Comparison of ENCODE assay signal across 8 mouse cellular contexts in the genomic region with DNA sequence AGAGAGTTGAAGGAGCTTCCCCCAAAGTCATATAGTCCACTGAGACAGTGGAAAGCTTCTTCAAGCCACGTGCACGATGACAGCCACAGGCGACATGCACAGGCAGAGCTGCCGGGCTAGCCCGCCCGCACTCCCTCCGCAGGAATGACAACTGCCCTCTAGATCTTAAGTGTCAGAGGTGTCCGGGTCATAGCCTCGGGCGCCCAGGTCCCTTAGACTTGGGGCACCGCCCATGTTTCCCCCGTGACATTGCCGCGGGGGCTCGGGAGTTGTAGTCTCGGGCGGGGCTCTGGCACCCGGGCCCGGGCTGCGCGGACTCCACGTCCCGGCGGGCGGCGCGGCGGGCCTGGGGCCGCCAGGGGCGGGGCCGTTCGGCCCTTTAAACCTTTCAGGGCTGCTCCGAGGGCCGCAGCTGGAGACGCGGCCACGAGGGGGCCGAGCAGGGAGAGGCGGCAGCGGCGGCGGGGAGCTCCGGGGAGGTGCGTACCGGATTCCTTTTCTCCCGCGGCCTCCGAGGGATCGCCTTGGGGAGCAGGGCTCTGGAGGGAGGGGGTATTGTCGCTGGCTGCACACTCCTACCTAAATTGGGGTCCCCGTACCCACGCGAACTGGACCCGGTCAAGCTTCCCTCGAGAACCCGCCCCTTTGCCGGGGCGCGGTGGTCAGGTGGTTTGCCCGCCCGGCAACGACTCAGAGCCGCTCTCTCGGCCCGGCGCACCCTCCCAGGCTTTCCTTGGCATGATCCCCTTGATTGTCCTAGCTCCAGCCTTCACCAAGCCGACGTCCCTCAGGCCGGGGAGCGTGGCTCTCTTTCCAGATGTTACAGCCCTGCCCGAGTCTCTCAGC. TPM values are rescaled to one million over a fixed set of nuclear protein-coding genes. Genes with fewer than 3 reads are reported as not detected.
DNase-seq lines count a peak whose midpoint lies in the region; ATAC-seq and TF ChIP-seq lines count a peak whose summit lies in the region.

Gene Tmem150a, plus strand, starts transcription at position 382 of the 846 bp plus-strand sequence.

- H3K79me2 ChIP-seq in myocyte (ENCODE audit: control insufficient read depth, insufficient read depth) = peaks cover 7% of the 10 kb centered on the region

- ATAC-seq in embryonic facial prominence, embryonic 14.5 days (ENCODE audit: low read depth) = peak; percentile 92
- ATAC-seq in kidney, embryonic 14.5 days (ENCODE audit: low FRiP score, low TSS enrichment) = peak; percentile 88
- peak; percentile 56 for ATAC-seq in liver, embryonic 11.5 days (replicated peaks; ENCODE audit: low FRiP score)

- H3K4me3 ChIP-seq in embryonic facial prominence, embryonic 14.5 days (ENCODE audit: low read depth, low read length) = peak within 1 kb of the TSS; percentile 65
- H3K4me3 ChIP-seq in heart, embryonic 10.5 days = peak within 1 kb of the TSS; percentile 74
- H3K4me3 ChIP-seq in kidney, embryonic 14.5 days (ENCODE audit: low read length) = peak within 1 kb of the TSS; percentile 59
- H3K4me3 ChIP-seq in liver, embryonic 11.5 days (ENCODE audit: low read depth, low read length) = peak within 1 kb of the TSS; percentile 60
- H3K4me3 ChIP-seq in myocyte = peak within 1 kb of the TSS; percentile 51

- 0% methylated on average over 44 of the region's 71 CpGs for WGBS in embryonic facial prominence, embryonic 14.5 days
- under 1% methylated on average over 70 of the region's 71 CpGs for WGBS in heart, embryonic 10.5 days
- WGBS in kidney, embryonic 14.5 days = under 1% methylated on average over 71 of the region's 71 CpGs
- WGBS in liver, embryonic 11.5 days = under 1% methylated on average over 69 of the region's 71 CpGs

- peak within 1 kb of the TSS; percentile 21 for H3ac ChIP-seq in myocyte (ENCODE audit: control insufficient read depth, insufficient read length)

- H3K9me3 ChIP-seq in embryonic facial prominence, embryonic 14.5 days (ENCODE audit: control insufficient read depth, low read length) = no peaks in the 10 kb centered on the region
- H3K9me3 ChIP-seq in heart, embryonic 10.5 days = no peaks in the 10 kb centered on the region
- H3K9me3 ChIP-seq in kidney, embryonic 14.5 days (ENCODE audit: control insufficient read depth, low read length) = no peaks in the 10 kb centered on the region
- H3K9me3 ChIP-seq in liver, embryonic 11.5 days (ENCODE audit: control insufficient read depth, low read length) = no peaks in the 10 kb centered on the region

- no peaks in the 10 kb centered on the region for H3K27me3 ChIP-seq in embryonic facial prominence, embryonic 14.5 days (replicated peaks; ENCODE audit: control insufficient read depth, insufficient read depth, low read length)
- no peaks in the 10 kb centered on the region for H3K27me3 ChIP-seq in heart, embryonic 10.5 days (ENCODE audit: insufficient read depth, poor library complexity, severe bottlenecking)
- no peaks in the 10 kb centered on the region for H3K27me3 ChIP-seq in kidney, embryonic 14.5 days (ENCODE audit: control insufficient read depth, insufficient read depth, low read length)
- H3K27me3 ChIP-seq in liver, embryonic 11.5 days (replicated peaks; ENCODE audit: control insufficient read depth, insufficient read depth, low read length) = 0 out of 2 replicates have a peak, but pooled peaks cover 14% of the 10 kb centered on the region
- H3K27me3 ChIP-seq in myocyte (ENCODE audit: control insufficient read depth, insufficient read depth, insufficient read length) = no peaks in the 10 kb centered on the region
- no peaks in the 10 kb centered on the region for H3K27me3 ChIP-seq in splenic B cell, adult 2 months (ENCODE audit: control insufficient read depth, insufficient read depth, low read length, poor library complexity, severe bottlenecking)

- no peak within 1 kb of the TSS; the same call in 1 of the 2 replicates for H3K27ac ChIP-seq in embryonic facial prominence, embryonic 14.5 days (replicated peaks; ENCODE audit: low read depth, low read length)
- H3K27ac ChIP-seq in heart, embryonic 10.5 days = peak within 1 kb of the TSS; percentile 86
- H3K27ac ChIP-seq in kidney, embryonic 14.5 days (ENCODE audit: low read depth, low read length) = no peak within 1 kb of the TSS
- H3K27ac ChIP-seq in liver, embryonic 11.5 days (ENCODE audit: low read depth, low read length) = 0 out of 2 replicates have a peak within 1 kb of the TSS, but pooled peaks have one; percentile 35

- peak; percentile 85 for DNase-seq in 3134 (ENCODE audit: extremely low read depth, insufficient read length, low spot score)
- DNase-seq in adrenal gland, postnatal 14 days = peak; percentile 93
- DNase-seq in embryonic facial prominence, embryonic 14.5 days (ENCODE audit: low spot score) = peak; percentile 89
- peak; percentile 94 for DNase-seq in heart, embryonic 10.5 days (ENCODE audit: low spot score)
- DNase-seq in liver, embryonic 11.5 days (ENCODE audit: low spot score) = peak; percentile 73
- peak; percentile 69 for DNase-seq in splenic B cell, adult 2 months (ENCODE audit: low read depth, low spot score)

- H3K4me2 ChIP-seq in embryonic facial prominence, embryonic 14.5 days (ENCODE audit: low read depth, low read length) = peak within 1 kb of the TSS; percentile 95
- H3K4me2 ChIP-seq in kidney, embryonic 14.5 days (replicated peaks; ENCODE audit: low read depth, low read length) = peak within 1 kb of the TSS; percentile 88
- H3K4me2 ChIP-seq in liver, embryonic 11.5 days = peak within 1 kb of the TSS; percentile 89
- peak within 1 kb of the TSS; percentile 82 for H3K4me2 ChIP-seq in myocyte (ENCODE audit: low read depth)

- peak within 1 kb of the TSS; percentile 76 for H3K9ac ChIP-seq in embryonic facial prominence, embryonic 14.5 days (ENCODE audit: low read depth, low read length)
- H3K9ac ChIP-seq in kidney, embryonic 14.5 days (ENCODE audit: low read depth, low read length) = peak within 1 kb of the TSS; percentile 50
- H3K9ac ChIP-seq in liver, embryonic 11.5 days (ENCODE audit: low read depth, low read length) = peak within 1 kb of the TSS; percentile 59

- H3K4me1 ChIP-seq in embryonic facial prominence, embryonic 14.5 days (ENCODE audit: control insufficient read depth, insufficient read depth, low read length) = peaks cover 17% of the 10 kb centered on the region; the same call in 1 of the 2 replicates
- H3K4me1 ChIP-seq in heart, embryonic 10.5 days = peaks cover 48% of the 10 kb centered on the region
- H3K4me1 ChIP-seq in kidney, embryonic 14.5 days (ENCODE audit: control insufficient read depth, insufficient read depth, low read length) = peaks cover 1% of the 10 kb centered on the region; the same call in 1 of the 2 replicates
- peaks cover 49% of the 10 kb centered on the region for H3K4me1 ChIP-seq in liver, embryonic 11.5 days (replicated peaks; ENCODE audit: control insufficient read depth, insufficient read depth, low read length)

- H3K36me3 ChIP-seq in embryonic facial prominence, embryonic 14.5 days (ENCODE audit: control insufficient read depth, insufficient read depth, low read length) = peaks cover 39% of the 10 kb centered on the region
- H3K36me3 ChIP-seq in heart, embryonic 10.5 days = peaks cover 40% of the 10 kb centered on the region
- peaks cover 31% of the 10 kb centered on the region for H3K36me3 ChIP-seq in kidney, embryonic 14.5 days (ENCODE audit: control insufficient read depth, insufficient read depth, low read length)
- H3K36me3 ChIP-seq in liver, embryonic 11.5 days (ENCODE audit: control insufficient read depth, insufficient read depth, low read length) = peaks cover 11% of the 10 kb centered on the region
- peaks cover 15% of the 10 kb centered on the region for H3K36me3 ChIP-seq in myocyte (ENCODE audit: control insufficient read depth, insufficient read depth)
- H3K36me3 ChIP-seq in splenic B cell, adult 2 months (ENCODE audit: control insufficient read depth, insufficient read depth, low read length, poor library complexity, severe bottlenecking) = peaks cover 2% of the 10 kb centered on the region; the same call in 1 of the 2 replicates

- no peak for TF ChIP-seq POLR2A in myocyte (IDR thresholded peaks at IDR 0.05; ENCODE audit: insufficient read length, low read depth)

TF ChIP-seq in myocyte, 11 proteins besides CTCF, POLR2A, EP300 and RAD21:
- TF ChIP-seq E2F4 (IDR thresholded peaks at IDR 0.05; ENCODE audit: insufficient read depth) (no peak), TCF12 (IDR thresholded peaks at IDR 0.05; ENCODE audit: insufficient read depth, poor library complexity, severe bottlenecking) (no peak), MYOD1 (IDR thresholded peaks at IDR 0.05; ENCODE audit: control insufficient read depth in 1 of 3, insufficient read length in 2 of 3, low read depth in 2 of 3) (peak in 1 of 3 experiments; percentile 15), REST (IDR thresholded peaks at IDR 0.05; ENCODE audit: insufficient read depth, insufficient read length) (no peak), POLR2AphosphoS2 (IDR thresholded peaks at IDR 0.05; ENCODE audit: insufficient read length, low read depth) (peak; percentile 48), MYOG (IDR thresholded peaks at IDR 0.05; ENCODE audit: control insufficient read depth in 1 of 3, insufficient read depth in 1 of 3, insufficient read length in 2 of 3, low read depth in 2 of 3) (peak in 1 of 3 experiments; percentile 4), MAX (IDR thresholded peaks at IDR 0.05; ENCODE audit: low read depth) (no peak), TCF3 (IDR thresholded peaks at IDR 0.05; ENCODE audit: insufficient read length, low read depth) (no peak), USF1 (IDR thresholded peaks at IDR 0.05; ENCODE audit: low read depth) (peak; percentile 15), SRF (IDR thresholded peaks at IDR 0.05; ENCODE audit: control insufficient read depth, insufficient read length, low read depth) (no peak), CEBPB (IDR thresholded peaks at IDR 0.05; ENCODE audit: insufficient read depth, poor library complexity, severe bottlenecking) (no peak)

RNA-seq across cellular contexts. Expression of gene Tmem150a, which starts in this region (rescaled TPM):
- 20.2 and 36.5 TPM in 2 replicates for total RNA-seq in adrenal gland, postnatal 14 days (2021)
- polyA plus RNA-seq in embryonic facial prominence, embryonic 14.5 days (2014; fragmentation: Nextera tagmentation; extraction: Ambion mirVana) = 16.3 and 17.6 TPM in 2 replicates
- 15.7 and 24.9 TPM in 2 replicates for polyA plus RNA-seq in heart, embryonic 10.5 days (2016; fragmentation: Nextera tagmentation; extraction: Ambion mirVana)
- 18.3 and 18.7 TPM in 2 replicates for polyA plus RNA-seq in kidney, embryonic 14.5 days (2014; fragmentation: Nextera tagmentation; extraction: Ambion mirVana)
- polyA plus RNA-seq in liver, embryonic 11.5 days (2014; fragmentation: Nextera tagmentation; extraction: Ambion mirVana) = 39.5 and 40.3 TPM in 2 replicates
- 26.7 TPM for polyA plus RNA-seq in myocyte (2012; fragmentation: generic; extraction: Trizol)

Comparison
In these comparisons a context has a peak if more than half of its experiments do, and no peak if none do; other contexts are left out.
1. H3K27ac ChIP-seq: peak in heart, embryonic 10.5 days (single experiment) and liver, embryonic 11.5 days (single experiment); none in embryonic facial prominence, embryonic 14.5 days (single experiment) and kidney, embryonic 14.5 days (single experiment).
2. Peak in every context shown above with its lines, with median percentiles within 50 percentile points of each other: DNase-seq, ATAC-seq, H3K4me2 ChIP-seq, H3K4me3 ChIP-seq and H3K9ac ChIP-seq.